Mouse (Mus musculus): Measurements from ENCODE around the gene Krt80. TPM values are rescaled to one million over a fixed set of nuclear protein-coding genes. Genes with fewer than 3 reads are reported as not detected.

Gene Krt80
- polyA plus RNA-seq, 1 experiment from 2014 or later, result 1.6 TPM

DNA sequence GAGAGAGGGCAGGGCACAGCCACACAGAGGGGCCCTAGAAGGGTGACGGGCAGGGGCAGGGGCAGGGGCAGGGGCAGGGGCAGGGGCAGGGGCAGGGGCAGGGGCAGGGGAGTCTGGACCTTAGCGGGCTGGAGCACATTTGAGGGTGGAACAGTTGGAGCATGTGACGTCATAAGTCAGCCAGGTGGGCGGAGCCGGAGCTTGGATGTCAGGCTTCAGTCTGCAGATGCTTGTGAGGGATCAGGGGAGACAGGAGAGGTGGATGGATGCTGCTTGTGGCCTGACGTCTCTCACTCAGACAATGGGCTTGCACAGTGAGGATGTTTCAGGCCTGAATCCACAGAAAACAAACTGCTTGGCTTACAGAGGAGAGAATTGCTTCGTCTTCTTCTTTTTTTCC, 71.4 kb downstream of the Krt80 start:
- ATAC-seq (replicated peaks; ENCODE audit: low FRiP score, low TSS enrichment, low read depth) (no peak), DNase-seq (ENCODE audit: low spot score) (no peak)
- Histone ChIP-seq H3K27me3 (replicated peaks; ENCODE audit: control insufficient read depth, insufficient read depth, low read length) (no peaks in the 10 kb centered on the region), H3K9me3 (ENCODE audit: control insufficient read depth, low read length) (no peaks in the 10 kb centered on the region), H3K4me1 (replicated peaks; ENCODE audit: control insufficient read depth, insufficient read depth, low read length) (peaks cover 19% of the 10 kb centered on the region), H3K4me2 (ENCODE audit: low read length) (no peak overlapping the region), H3K9ac (ENCODE audit: low read length) (no peak overlapping the region), H3K36me3 (ENCODE audit: control insufficient read depth, insufficient read depth, low read length) (no peaks in the 10 kb centered on the region), H3K4me3 (ENCODE audit: low read depth, low read length) (no peak overlapping the region), H3K27ac (ENCODE audit: low read depth) (no peak overlapping the region)
- 21% methylated on average over 7 of the region's 7 CpGs for WGBS

DNA sequence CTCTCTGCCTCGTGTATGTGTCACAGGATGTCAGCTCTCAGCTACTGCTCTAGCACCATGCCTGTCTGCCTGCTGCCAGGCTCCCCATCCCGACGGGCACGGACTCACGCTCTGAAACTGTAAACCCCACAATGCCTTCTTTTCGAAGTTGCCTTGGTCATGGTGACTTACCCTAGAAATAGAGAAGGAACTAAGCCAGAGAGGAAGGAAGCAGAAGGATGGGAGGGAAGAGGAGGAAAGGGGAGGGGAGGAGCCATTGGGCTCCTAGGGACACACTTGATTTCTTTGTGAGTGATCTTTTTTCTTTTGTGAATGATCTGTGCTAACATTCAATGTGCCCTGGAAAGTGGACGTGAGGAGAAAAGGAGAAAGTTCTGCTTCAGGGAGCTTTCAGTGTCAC, 72.0 kb downstream of the Krt80 start:
- H3K4me1 ChIP-seq (replicated peaks; ENCODE audit: control insufficient read depth, insufficient read depth, low read length), result peaks cover 25% of the 10 kb centered on the region
- H3K27me3 ChIP-seq (replicated peaks; ENCODE audit: control insufficient read depth, insufficient read depth, low read length), result no peaks in the 10 kb centered on the region
- H3K9ac ChIP-seq (ENCODE audit: low read length), result no peak overlapping the region
- DNase-seq (ENCODE audit: low spot score), result no peak
- H3K4me2 ChIP-seq (ENCODE audit: low read length), result no peak overlapping the region
- no peak overlapping the region for H3K4me3 ChIP-seq (ENCODE audit: low read depth, low read length)
- no peaks in the 10 kb centered on the region for H3K9me3 ChIP-seq (ENCODE audit: control insufficient read depth, low read length)
- no peak overlapping the region for H3K27ac ChIP-seq (ENCODE audit: low read depth)
- no peaks in the 10 kb centered on the region for H3K36me3 ChIP-seq (ENCODE audit: control insufficient read depth, insufficient read depth, low read length)
- 46% methylated on average over 7 of the region's 7 CpGs for WGBS
- ATAC-seq (replicated peaks; ENCODE audit: low FRiP score, low TSS enrichment, low read depth), result no peak

MicroRNA genes within 50 kb of the gene (microRNA counts, 519-probe panel; counts per million panel counts)
- microRNA mmu-miR-1941-3p (1,817 counts per million, percentile 11 among the panel's probes with 10 or more counts), microRNA mmu-miR-1941-5p (not detected)

Small RNA genes within 50 kb of the gene (microRNA-seq; reads per million reads assigned to microRNA genes)
- not detected for gene Mir1941

Other genes with a start within 250 kb of the Krt80 start
- gene Acvrl1, start 241.6 kb downstream of the Krt80 start, polyA plus RNA-seq (2014; fragmentation: Nextera tagmentation; extraction: Ambion mirVana), result 16.5 and 16.6 TPM in 2 replicates
- 12.5 and 12.6 TPM in 2 replicates for gene Acvr1b, start 196.1 kb downstream of the Krt80 start, polyA plus RNA-seq (2014; fragmentation: Nextera tagmentation; extraction: Ambion mirVana)
- 3.5 and 4.2 TPM in 2 replicates for gene Grasp, start 146.0 kb downstream of the Krt80 start, polyA plus RNA-seq (2014; fragmentation: Nextera tagmentation; extraction: Ambion mirVana)
- gene Nr4a1, start 115.9 kb downstream of the Krt80 start, polyA plus RNA-seq (2014; fragmentation: Nextera tagmentation; extraction: Ambion mirVana), result 6.4 and 6.9 TPM in 2 replicates
- 65.4 and 67.1 TPM in 2 replicates for gene Atg101, start 85.9 kb downstream of the Krt80 start, polyA plus RNA-seq (2014; fragmentation: Nextera tagmentation; extraction: Ambion mirVana)
- 5.9 and 6.6 TPM in 2 replicates for gene 6030408B16Rik, start 77.0 kb downstream of the Krt80 start, polyA plus RNA-seq (2014; fragmentation: Nextera tagmentation; extraction: Ambion mirVana)
- 104 and 108 TPM in 2 replicates for gene Krt7, start 40.9 kb upstream of the Krt80 start, polyA plus RNA-seq (2014; fragmentation: Nextera tagmentation; extraction: Ambion mirVana)
- 0.17 TPM in 1 of 2 replicates, not detected in the other for gene Krt87, start 68.6 kb upstream of the Krt80 start, polyA plus RNA-seq (2014; fragmentation: Nextera tagmentation; extraction: Ambion mirVana)
- not detected in 2 replicates for gene Krt88, start 77.6 kb upstream of the Krt80 start, polyA plus RNA-seq (2014; fragmentation: Nextera tagmentation; extraction: Ambion mirVana)
- not detected in 2 replicates for gene Krt81, start 93.6 kb upstream of the Krt80 start, polyA plus RNA-seq (2014; fragmentation: Nextera tagmentation; extraction: Ambion mirVana)
- 0.08 TPM in 1 of 2 replicates, not detected in the other for gene Krt86, start 103.3 kb upstream of the Krt80 start, polyA plus RNA-seq (2014; fragmentation: Nextera tagmentation; extraction: Ambion mirVana)
- gene Krt83, start 121.3 kb upstream of the Krt80 start, polyA plus RNA-seq (2014; fragmentation: Nextera tagmentation; extraction: Ambion mirVana), result 0.19 TPM in 1 of 2 replicates, not detected in the other
- gene Gm49425, start 147.1 kb upstream of the Krt80 start, polyA plus RNA-seq (2014; fragmentation: Nextera tagmentation; extraction: Ambion mirVana), result not detected in 2 replicates
- gene Krt84, start 162.7 kb upstream of the Krt80 start, polyA plus RNA-seq (2014; fragmentation: Nextera tagmentation; extraction: Ambion mirVana), result not detected in 2 replicates
- not detected in 2 replicates for gene Krt82, start 180.5 kb upstream of the Krt80 start, polyA plus RNA-seq (2014; fragmentation: Nextera tagmentation; extraction: Ambion mirVana)
- gene Krt90, start 192.8 kb upstream of the Krt80 start, polyA plus RNA-seq (2014; fragmentation: Nextera tagmentation; extraction: Ambion mirVana), result 0.07 TPM in 1 of 2 replicates, not detected in the other
- not detected in 2 replicates for gene Krt75, start 203.7 kb upstream of the Krt80 start, polyA plus RNA-seq (2014; fragmentation: Nextera tagmentation; extraction: Ambion mirVana)